Mouse (Mus musculus) 3T3-L1 (cell line): ENCODE data around the gene Gtf3c1.
"Not testable (repeated sequence)": the region's sequence is repeated elsewhere in the genome, so short reads cannot be mapped to it uniquely, and the experiment has no call there.

Experiments
- DNase-seq: peaks from one replicate; pipeline ENCODE4 v3.0.0-alpha.2; 2015; ENCODE audit warnings: low read depth, low spot score

The Gtf3c1 gene

GRCm38 (mm10) chr7:125707593-125708022, at the start of gene Gtf3c1, which contains the start of gene D430042O09Rik:
Gtf3c1 (minus strand) TSS chr7:125707780.
D430042O09Rik (plus strand) TSS chr7:125707888.
- DNase-seq = peak; percentile 98

- DNase-seq = no peak
Observed at GRCm38 (mm10) chr7:125756806-125757205, 49.2 kb upstream of the Gtf3c1 start.

GRCm38 (mm10) chr7:125753326-125753715, 45.7 kb upstream of the Gtf3c1 start:
- no peak for DNase-seq

DNA sequence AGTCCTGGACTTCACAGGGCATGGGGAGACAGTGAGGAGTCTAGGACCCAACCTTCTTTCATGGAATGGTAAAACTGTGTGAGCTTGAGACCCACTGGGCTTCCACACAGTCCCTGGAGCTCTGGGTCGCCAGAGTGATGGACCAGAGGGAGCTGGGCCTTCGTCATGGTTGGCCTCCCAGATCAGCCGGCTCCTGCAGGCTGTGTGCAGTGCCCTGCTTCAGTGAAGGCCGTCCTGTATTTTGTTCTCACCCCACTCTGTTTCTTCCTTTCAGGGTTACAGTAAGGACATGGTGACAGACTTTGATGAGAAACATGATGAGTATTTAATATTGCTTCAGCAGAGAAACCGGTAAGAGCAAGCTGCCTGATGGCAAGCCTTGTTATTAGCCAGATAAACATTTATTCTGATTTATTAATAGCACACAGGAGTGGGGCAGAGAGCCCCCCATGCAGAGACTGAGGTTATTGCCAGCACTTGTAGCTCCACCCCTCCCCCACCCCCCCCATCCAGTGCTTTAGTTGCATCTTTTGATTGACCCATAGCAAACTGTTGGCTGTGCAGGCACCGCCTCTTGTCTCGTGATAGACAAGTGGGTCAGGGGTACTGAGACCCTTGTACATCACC, 45.2 kb upstream of the Gtf3c1 start:
- DNase-seq = no peak

GRCm38 (mm10) chr7:125748186-125748585, 40.6 kb upstream of the Gtf3c1 start:
- DNase-seq = peak; percentile 46

DNA sequence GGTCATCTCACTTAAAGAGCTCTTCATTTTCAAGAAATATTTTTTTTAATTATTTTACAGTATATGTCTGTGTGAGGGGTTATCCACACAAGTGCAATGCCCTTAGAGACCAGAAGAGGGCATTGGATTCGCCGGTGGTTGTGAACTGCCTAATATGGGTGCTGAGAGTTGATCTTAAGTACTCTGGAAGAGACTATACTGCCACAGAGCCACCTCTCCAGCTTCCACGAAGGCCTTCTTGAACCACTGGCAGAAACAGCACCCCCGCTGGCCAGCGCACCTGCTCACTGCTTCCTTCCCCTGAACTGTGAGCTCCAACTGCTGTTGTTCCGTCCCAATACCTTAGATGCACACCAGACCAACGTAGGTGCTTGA, 39.7 kb upstream of the Gtf3c1 start:
- DNase-seq = peak; percentile 36

- DNase-seq = no peak
Observed at GRCm38 (mm10) chr7:125746621-125747315, 39.2 kb upstream of the Gtf3c1 start.

DNA sequence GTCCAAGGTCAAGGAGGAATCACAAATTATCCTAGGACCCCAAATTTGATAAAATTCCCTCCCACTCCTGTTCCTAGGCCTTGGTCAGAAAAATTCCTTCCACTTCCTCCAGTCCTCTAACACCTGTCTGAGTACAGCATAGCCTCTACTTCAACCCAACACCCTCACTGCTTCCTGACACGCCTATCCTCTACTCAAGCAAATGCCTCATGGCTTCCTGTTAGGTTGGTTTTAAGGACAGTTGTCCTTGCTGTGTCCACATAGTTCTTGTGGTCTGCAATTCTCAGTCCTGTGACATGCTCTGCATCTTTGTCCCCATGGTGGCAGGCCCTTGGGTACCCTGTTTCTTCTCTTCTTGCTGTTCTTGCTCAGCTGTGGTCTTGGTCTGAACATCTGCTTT, 37.2 kb upstream of the Gtf3c1 start:
- DNase-seq = no peak

- DNase-seq = no peak
Observed at GRCm38 (mm10) chr7:125741271-125741703, 33.7 kb upstream of the Gtf3c1 start.

- DNase-seq = no peak
Observed at GRCm38 (mm10) chr7:125740521-125740920, 32.9 kb upstream of the Gtf3c1 start.

DNA sequence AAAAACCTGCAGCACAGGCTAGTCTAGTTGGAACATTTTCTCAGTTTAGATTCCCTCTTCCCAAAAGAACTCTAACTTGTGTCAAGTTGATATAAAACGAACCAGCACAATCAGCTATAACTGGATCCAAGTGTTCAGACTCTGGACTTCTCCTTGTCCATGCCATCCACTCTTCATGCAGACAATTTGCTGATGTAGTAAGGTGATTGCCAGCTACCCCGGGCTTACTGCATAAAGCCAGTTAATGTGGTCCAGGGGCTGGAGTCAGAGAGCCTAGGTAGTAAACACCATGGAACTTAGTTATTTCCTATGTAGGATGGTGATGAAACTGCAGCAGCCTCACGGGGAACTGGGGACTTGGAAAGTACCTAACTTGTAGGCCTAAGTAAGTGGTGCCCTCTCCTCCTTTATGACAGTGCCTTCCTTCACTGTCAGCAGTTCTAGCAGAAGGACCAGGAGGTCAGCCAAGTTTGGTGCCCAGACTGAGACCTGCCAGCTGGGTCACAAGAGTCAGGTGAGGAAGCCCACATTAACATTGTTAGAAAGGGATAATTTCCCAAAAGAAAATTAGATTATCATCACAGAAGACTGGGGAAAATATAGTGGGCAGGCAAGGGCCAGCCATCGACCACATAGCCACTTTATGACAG, 28.9 kb upstream of the Gtf3c1 start:
- DNase-seq = no peak

GRCm38 (mm10) chr7:125733791-125734190, 26.2 kb upstream of the Gtf3c1 start:
- no peak for DNase-seq

- DNase-seq = no peak
Observed at GRCm38 (mm10) chr7:125731679-125732078, 24.1 kb upstream of the Gtf3c1 start.

DNA sequence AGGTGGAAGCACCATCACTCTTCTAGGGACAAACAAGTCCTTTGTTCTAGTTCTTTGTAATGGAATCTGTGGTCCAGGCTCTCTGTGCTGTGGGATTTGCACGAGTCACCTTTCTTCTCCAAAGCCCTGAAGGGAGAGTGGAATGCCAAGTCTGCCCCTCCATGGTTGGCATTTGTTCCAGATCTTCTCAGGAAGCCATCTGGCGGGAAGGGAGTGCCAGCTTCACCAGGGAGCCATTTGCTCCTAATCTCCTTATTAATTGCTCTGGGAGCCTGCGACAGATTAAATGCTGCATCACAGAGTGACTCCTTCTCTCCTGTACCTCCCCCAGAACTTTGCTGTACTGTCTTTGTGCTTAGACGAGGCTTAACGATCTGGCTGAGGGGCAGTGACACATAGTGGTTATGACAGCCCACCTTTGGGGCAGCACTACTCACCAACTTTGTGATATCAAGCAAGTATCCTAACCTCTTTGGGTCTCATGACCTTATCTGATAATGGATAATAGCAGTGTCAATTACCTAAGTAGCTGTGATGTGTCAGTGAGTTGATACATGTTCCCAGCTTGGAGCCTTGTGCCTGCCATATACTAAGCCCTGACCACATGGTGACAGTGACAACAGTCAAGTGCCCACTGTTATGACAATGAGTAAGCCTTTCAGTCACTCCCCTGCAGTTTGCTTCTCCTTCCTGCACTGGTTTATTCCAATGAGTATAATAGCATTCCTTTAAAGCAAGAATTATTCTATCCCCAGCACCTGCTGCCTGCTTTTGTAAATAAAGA, 15.8 kb upstream of the Gtf3c1 start:
- DNase-seq = peak; percentile 60

DNA sequence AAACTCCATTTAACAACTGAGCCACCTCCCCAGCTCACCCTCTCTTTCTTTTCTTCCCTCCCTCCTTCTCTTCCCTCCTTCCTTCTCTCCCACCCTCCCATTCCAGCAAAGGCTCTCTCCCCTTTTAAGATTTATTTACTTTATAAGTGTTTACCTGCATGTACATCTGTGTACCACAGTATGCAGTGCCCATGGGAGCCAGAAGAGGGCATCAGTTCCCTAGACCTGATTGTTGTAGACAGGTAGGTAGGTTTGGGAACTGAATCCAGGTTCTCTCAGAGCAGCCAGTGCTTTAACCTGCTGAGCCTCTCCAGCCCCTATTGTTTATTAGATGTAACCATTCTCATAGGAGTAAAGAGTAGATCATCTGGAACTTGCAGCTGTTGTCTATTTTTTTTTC, 14.5 kb upstream of the Gtf3c1 start:
- DNase-seq = no peak

DNA sequence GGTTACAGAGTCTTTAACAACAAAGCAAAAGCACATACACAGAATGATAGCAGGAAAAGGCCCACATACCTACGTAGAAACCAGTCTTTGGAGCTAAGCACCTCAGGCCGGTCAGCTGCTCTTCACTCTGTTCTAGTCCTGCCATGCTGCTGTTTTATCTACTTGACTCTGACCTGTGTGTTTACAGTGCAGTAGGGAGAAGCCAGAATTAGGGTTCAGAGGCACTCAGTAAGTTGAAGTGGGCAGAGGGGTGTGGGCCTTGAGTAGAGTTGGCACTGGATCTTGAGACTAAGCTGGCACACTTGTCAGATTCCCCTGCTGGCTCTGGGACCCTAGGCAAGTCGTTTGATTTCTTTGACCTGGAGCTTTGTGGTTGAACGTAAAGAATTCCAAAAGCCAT, 13.5 kb upstream of the Gtf3c1 start:
- DNase-seq = no peak

DNA sequence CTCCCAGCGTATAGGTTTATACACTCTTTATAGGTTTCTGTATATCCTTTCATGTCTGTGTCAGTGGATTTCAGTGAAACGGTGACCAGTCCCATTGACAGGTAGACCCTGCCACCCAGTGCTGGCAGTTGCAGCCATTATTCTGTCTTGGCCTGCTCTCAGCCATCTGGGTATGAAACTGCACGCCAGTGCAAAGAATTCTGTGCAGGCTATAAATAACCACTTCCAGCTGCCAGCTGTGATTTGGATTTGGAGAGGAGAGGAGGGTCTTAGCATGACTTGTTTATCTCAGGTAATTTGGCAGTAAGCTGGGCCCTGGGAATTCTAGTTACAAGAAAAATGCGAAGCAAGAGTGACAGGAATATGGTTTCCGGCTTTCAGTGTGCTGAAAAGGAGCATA, 12.8 kb upstream of the Gtf3c1 start:
- DNase-seq = no peak

- DNase-seq = no peak
Observed at GRCm38 (mm10) chr7:125717612-125718011, 10.0 kb upstream of the Gtf3c1 start.

DNA sequence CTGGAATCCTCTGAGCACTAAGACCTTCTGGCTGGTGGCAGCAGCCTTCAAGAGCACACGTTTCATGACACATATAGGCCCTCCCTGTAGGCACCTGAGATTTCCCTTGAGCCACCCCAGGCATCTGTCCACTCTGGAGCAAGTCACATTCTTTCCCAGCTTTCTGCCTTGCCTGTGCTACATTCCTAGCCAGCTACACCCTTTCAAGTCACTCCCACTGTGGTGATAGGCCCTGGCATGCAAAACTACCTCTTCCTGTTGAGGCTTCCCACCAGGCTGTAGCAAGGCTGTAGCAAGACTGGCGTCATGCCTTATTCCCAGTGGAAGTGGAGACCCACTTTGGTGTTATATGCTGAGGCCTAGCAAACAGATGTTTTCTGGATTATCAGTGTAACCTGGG, 9.1 kb upstream of the Gtf3c1 start:
- DNase-seq = peak; percentile 72

DNA sequence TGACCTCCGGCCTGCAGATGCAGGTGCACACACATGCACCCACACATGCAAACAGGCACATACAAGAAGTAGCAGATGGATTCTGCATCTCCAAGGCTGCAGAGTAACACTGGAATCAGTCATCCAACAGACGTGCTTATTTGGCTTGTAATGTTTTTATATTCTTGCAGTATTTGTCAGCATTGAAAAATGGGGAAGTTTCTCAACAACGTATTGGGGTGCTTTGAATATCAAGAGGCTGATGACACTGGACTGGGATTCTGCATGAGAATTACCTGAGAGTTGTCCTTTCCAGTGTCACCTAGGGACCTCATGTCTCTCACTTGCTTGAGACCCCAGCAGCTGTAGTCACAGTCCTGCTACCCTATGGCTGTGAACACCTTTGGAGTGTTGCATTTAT, 7.2 kb upstream of the Gtf3c1 start:
- DNase-seq = no peak

GRCm38 (mm10) chr7:125713542-125714055, 6.0 kb upstream of the Gtf3c1 start:
- DNase-seq = not testable (repeated sequence)

DNA sequence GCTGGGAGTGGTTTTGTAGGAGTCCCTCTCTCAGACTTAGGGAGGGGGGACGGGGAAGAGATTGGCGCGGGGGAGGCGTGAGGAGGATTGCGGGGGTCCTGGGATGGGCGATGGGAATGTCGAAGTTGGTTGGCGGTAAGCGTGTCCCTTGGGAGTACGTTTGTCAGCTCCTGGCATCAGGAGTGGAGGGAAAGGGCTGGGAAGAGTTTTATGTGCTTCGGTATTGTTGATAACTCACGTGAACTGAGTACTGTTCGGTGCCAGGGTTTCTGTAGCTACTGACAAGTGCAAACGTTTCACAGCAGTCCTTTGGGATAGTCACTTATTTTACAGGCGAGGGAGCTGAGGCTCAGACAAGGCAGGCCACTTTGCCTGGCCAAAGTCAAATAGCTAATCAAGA, 520 bp upstream of the Gtf3c1 start:
- DNase-seq = peak; percentile 13
